In genomic region chr9:43676011-43676410, GRCm38 (mm10) we compare ENCODE assay signal across 14 mouse cellular contexts.
"Had no signal": no experiment of that assay in that cellular context is flagged by ENCODE, and none has a peak within 500 bp of the region (broad histone marks: within the 10 kb centered on the region; RNA-seq: fewer than 3 reads in every experiment).

No protein-coding gene starts in this region.

- H3K4me2 ChIP-seq: kidney, embryonic 15.5 days; limb, embryonic 12.5 days; liver, embryonic 13.5 days; lung, embryonic 15.5 days; midbrain, embryonic 12.5 days; neural tube, embryonic 13.5 days had no signal

- H3K9ac ChIP-seq: kidney, embryonic 15.5 days; limb, embryonic 12.5 days; liver, embryonic 13.5 days; liver, postnatal 0 days; lung, embryonic 15.5 days; midbrain, embryonic 12.5 days; neural tube, embryonic 13.5 days had no signal

- DNase-seq: kidney, adult 2 months; kidney, postnatal 14 days; liver; liver, embryonic 13.5 days; liver, postnatal 0 days; lung, postnatal 14 days; right cerebral cortex, postnatal 14 days; thymus, postnatal 36 days had no signal

- H3K36me3 ChIP-seq: kidney, embryonic 15.5 days; limb, embryonic 12.5 days; liver, embryonic 13.5 days; lung, embryonic 15.5 days; midbrain, embryonic 12.5 days; neural tube, embryonic 13.5 days had no signal

- H3K4me1 ChIP-seq: limb, embryonic 12.5 days; liver, embryonic 13.5 days; lung, embryonic 15.5 days had no signal

- H3K4me3 ChIP-seq: kidney, embryonic 15.5 days; limb, embryonic 12.5 days; liver, embryonic 13.5 days; lung, embryonic 15.5 days; midbrain, embryonic 12.5 days; neural tube, embryonic 13.5 days had no signal

- H3K9me3 ChIP-seq: kidney, embryonic 15.5 days; limb, embryonic 12.5 days; liver, embryonic 13.5 days; lung, embryonic 15.5 days; midbrain, embryonic 12.5 days; neural tube, embryonic 13.5 days had no signal

- H3K27me3 ChIP-seq: lung, embryonic 15.5 days had no signal

- H3K27ac ChIP-seq: kidney, embryonic 15.5 days; limb, embryonic 12.5 days; liver, embryonic 13.5 days; lung, embryonic 15.5 days; midbrain, embryonic 12.5 days; neural tube, embryonic 13.5 days had no signal

- ATAC-seq: liver, postnatal 0 days; midbrain, embryonic 16.5 days had no signal
